Comparison of ENCODE assay signal across 30 mouse cellular contexts in genomic region chr13:5760030-5760429, GRCm38 (mm10).
A peak's percentile ranks its signal among the peaks of the same experiment; 100 is the strongest.
DNase-seq lines count a peak whose midpoint lies in the region; ATAC-seq and TF ChIP-seq lines count a peak whose summit lies in the region.
"Had no signal": no experiment of that assay in that cellular context is flagged by ENCODE, and none has a peak within 500 bp of the region (broad histone marks: within the 10 kb centered on the region; RNA-seq: fewer than 3 reads in every experiment).

No protein-coding gene starts in this region.

- H3K36me3 ChIP-seq in kidney, postnatal 0 days (ENCODE audit: insufficient read depth, low read length), result no peaks in the 10 kb centered on the region
- H3K36me3 ChIP-seq in liver, postnatal 0 days (replicated peaks; ENCODE audit: insufficient read depth, low read length), result no peaks in the 10 kb centered on the region
- H3K36me3 ChIP-seq in liver, embryonic 12.5 days, result no peaks in the 10 kb centered on the region
- H3K36me3 ChIP-seq: embryonic facial prominence, embryonic 10.5 days; embryonic facial prominence, embryonic 13.5 days; G1E; heart, embryonic 12.5 days; heart, embryonic 15.5 days; hindbrain, embryonic 10.5 days had no signal

- H3K4me1 ChIP-seq in kidney, postnatal 0 days (replicated peaks; ENCODE audit: insufficient read depth, low read length), result no peaks in the 10 kb centered on the region
- no peaks in the 10 kb centered on the region for H3K4me1 ChIP-seq in liver, postnatal 0 days (ENCODE audit: insufficient read depth)
- H3K4me1 ChIP-seq in liver, embryonic 12.5 days, result no peaks in the 10 kb centered on the region
- H3K4me1 ChIP-seq: embryonic facial prominence, embryonic 10.5 days; embryonic facial prominence, embryonic 13.5 days; heart, embryonic 12.5 days; heart, embryonic 15.5 days; hindbrain, embryonic 10.5 days had no signal

- H3K4me2 ChIP-seq in kidney, postnatal 0 days (ENCODE audit: low read length), result no peak overlapping the region
- no peak overlapping the region for H3K4me2 ChIP-seq in liver, postnatal 0 days (ENCODE audit: low read depth, low read length)
- H3K4me2 ChIP-seq in liver, embryonic 12.5 days, result no peak overlapping the region
- H3K4me2 ChIP-seq: embryonic facial prominence, embryonic 13.5 days; heart, embryonic 12.5 days; heart, embryonic 15.5 days; hindbrain, embryonic 14.5 days had no signal

- ATAC-seq in kidney, postnatal 0 days (replicated peaks; ENCODE audit: low FRiP score, low read depth), result no peak
- ATAC-seq in liver, postnatal 0 days, result peak; percentile 50; the same call in 1 of the 2 replicates
- no peak for ATAC-seq in liver, embryonic 12.5 days
- ATAC-seq: forebrain, embryonic 14.5 days; forebrain, postnatal 0 days; hindbrain, postnatal 0 days; inflammation-experienced regulatory T-cells, adult 6 months had no signal

- H3K4me3 ChIP-seq in kidney, postnatal 0 days (replicated peaks; ENCODE audit: low read depth, low read length), result no peak overlapping the region
- H3K4me3 ChIP-seq in liver, postnatal 0 days (ENCODE audit: low read depth, low read length), result no peak overlapping the region
- H3K4me3 ChIP-seq in liver, embryonic 12.5 days, result no peak overlapping the region
- H3K4me3 ChIP-seq: embryonic facial prominence, embryonic 10.5 days; embryonic facial prominence, embryonic 13.5 days; heart, embryonic 12.5 days; heart, embryonic 15.5 days; hindbrain, embryonic 10.5 days had no signal

- no peaks in the 10 kb centered on the region for H3K9me3 ChIP-seq in kidney, postnatal 0 days (replicated peaks; ENCODE audit: low read length)
- no peaks in the 10 kb centered on the region for H3K9me3 ChIP-seq in liver, postnatal 0 days (ENCODE audit: low read length)
- no peaks in the 10 kb centered on the region for H3K9me3 ChIP-seq in liver, embryonic 12.5 days (replicated peaks)
- H3K9me3 ChIP-seq: embryonic facial prominence, embryonic 10.5 days; embryonic facial prominence, embryonic 13.5 days; G1E; heart, embryonic 12.5 days; heart, embryonic 15.5 days; hindbrain, embryonic 10.5 days had no signal

- H3K27me3 ChIP-seq in kidney, postnatal 0 days (ENCODE audit: insufficient read depth, low read length), result no peaks in the 10 kb centered on the region
- no peaks in the 10 kb centered on the region for H3K27me3 ChIP-seq in liver, postnatal 0 days (ENCODE audit: insufficient read depth, low read length)
- no peaks in the 10 kb centered on the region for H3K27me3 ChIP-seq in liver, embryonic 12.5 days (replicated peaks)
- H3K27me3 ChIP-seq: embryonic facial prominence, embryonic 13.5 days; heart, embryonic 12.5 days; heart, embryonic 15.5 days had no signal

- no peak for DNase-seq in kidney, postnatal 0 days (ENCODE audit: low spot score)
- DNase-seq in kidney, adult 18-20 months, result no peak
- no peak for DNase-seq in liver, postnatal 0 days
- peak; percentile 24 for DNase-seq in NIH3T3 (ENCODE audit: low read depth)
- no peak for DNase-seq in frontal cortex, postnatal 14 days (ENCODE audit: low spot score in 2 of 2)
- no peak for DNase-seq in right cerebral cortex, postnatal 36 days (ENCODE audit: low spot score in 2 of 2)
- DNase-seq in left cerebral cortex, adult 11 months (ENCODE audit: low spot score), result no peak
- DNase-seq: adrenal gland, adult 2 months; adrenal gland, postnatal 25 days; cerebellum, adult 11-12 months; cerebellum, adult 8-10 months; cerebellum, postnatal 10 days; cerebellum, postnatal 36 days; embryo, embryonic 11 days; forebrain, postnatal 0 days; gastrocnemius, postnatal 25 days; heart, adult 18-20 months; heart, postnatal 10 days; heart, postnatal 36 days had no signal

- TF ChIP-seq CTCF in kidney, postnatal 0 days (IDR thresholded peaks at IDR 0.05; ENCODE audit: low read depth), result peak; percentile 22; the same call in 1 of the 2 replicates
- TF ChIP-seq CTCF in liver, postnatal 0 days (IDR thresholded peaks at IDR 0.05; ENCODE audit: low read depth), result peak; percentile 44

- no peak overlapping the region for H3K27ac ChIP-seq in kidney, postnatal 0 days
- no peak overlapping the region for H3K27ac ChIP-seq in liver, postnatal 0 days (ENCODE audit: low read depth)
- H3K27ac ChIP-seq in liver, embryonic 12.5 days, result no peak overlapping the region
- H3K27ac ChIP-seq: embryonic facial prominence, embryonic 10.5 days; embryonic facial prominence, embryonic 13.5 days; heart, embryonic 15.5 days; hindbrain, embryonic 10.5 days; hindbrain, embryonic 14.5 days; hindbrain, postnatal 0 days had no signal

- no peak overlapping the region for H3K9ac ChIP-seq in kidney, postnatal 0 days (ENCODE audit: low read depth, low read length)
- H3K9ac ChIP-seq in liver, postnatal 0 days (replicated peaks), result no peak overlapping the region
- no peak overlapping the region for H3K9ac ChIP-seq in liver, embryonic 12.5 days
- H3K9ac ChIP-seq: embryonic facial prominence, embryonic 13.5 days; forebrain, postnatal 0 days; heart, embryonic 12.5 days; heart, embryonic 15.5 days; hindbrain, embryonic 14.5 days had no signal

- TF ChIP-seq EP300 in liver, postnatal 0 days (IDR thresholded peaks at IDR 0.05; ENCODE audit: low read depth), result no peak
